Mouse (Mus musculus) kidney, embryonic 16.5 days (tissue): ENCODE results near the gene Imp3. TPM values are rescaled to one million over a fixed set of nuclear protein-coding genes. Genes with fewer than 3 reads are reported as not detected.
"Not testable (repeated sequence)": the region's sequence is repeated elsewhere in the genome, so short reads cannot be mapped to it uniquely, and the experiment has no call there.

Experiments used
- ATAC-seq: fragments of 200-750 bp; cut with Nextera tagmentation; 2 replicates; pipeline ENCODE4 v1.8.0; 2017; ENCODE audit warnings: moderate TSS enrichment; ENCODE audit not compliant: low FRiP score, low TSS enrichment
- H3K27ac ChIP-seq: fragments of 300-500 bp; sonication (generic); 2 replicates; pipeline ENCODE4 v1.5.1; 2014; ENCODE audit warnings: low read length
- H3K27me3 ChIP-seq: fragments of 300-500 bp; sonication (generic); 2 replicates; pipeline ENCODE4 v1.6.1; 2014; ENCODE audit warnings: low read length, control low read depth, mixed read lengths; ENCODE audit not compliant: insufficient read depth
- H3K36me3 ChIP-seq: fragments of 300-500 bp; sonication (generic); 2 replicates; pipeline ENCODE4 v1.6.1; 2014; ENCODE audit warnings: low read length, control low read depth, mixed read lengths; ENCODE audit not compliant: insufficient read depth
- H3K4me1 ChIP-seq: fragments of 300-500 bp; sonication (generic); 2 replicates; pipeline ENCODE4 v1.6.1; 2014; ENCODE audit warnings: low read length, control low read depth, mixed read lengths; ENCODE audit not compliant: insufficient read depth
- H3K4me2 ChIP-seq: fragments of 300-500 bp; sonication (generic); replicated peaks from 2 replicates; pipeline ENCODE4 v1.6.1; 2014; ENCODE audit warnings: low read depth, low read length
- H3K4me3 ChIP-seq: fragments of 300-500 bp; sonication (generic); 2 replicates; pipeline ENCODE4 v1.5.1; 2014; ENCODE audit warnings: mild to moderate bottlenecking, low read length
- H3K9ac ChIP-seq: fragments of 300-500 bp; sonication (generic); replicated peaks from 2 replicates; pipeline ENCODE4 v1.6.1; 2014; ENCODE audit warnings: low read length
- H3K9me3 ChIP-seq: fragments of 300-500 bp; sonication (generic); 2 replicates; pipeline ENCODE4 v1.6.1; 2016; ENCODE audit warnings: low read length, control low read depth
- WGBS: fragments of 180-500 bp; shearing (Covaris S2); extraction: QIAGEN DNeasy Blood & Tissue Kit; methylation state at CpG from one replicate; pipeline ENCODE4 v1.1.7; 2014; 5-methylcytosine and 5-hydroxymethylcytosine counted together
- polyA plus RNA-seq: library from polyadenylated mRNA; unstranded; fragments of >200 nt; fragmentation: Nextera tagmentation; extraction: Ambion mirVana; gene quantifications from 2 replicates; pipeline ENCODE4 v1.2.1, GENCODE M21; 2015

Gene Imp3
- polyA plus RNA-seq, 1 experiment from 2014 or later: 89.7 TPM

DNA sequence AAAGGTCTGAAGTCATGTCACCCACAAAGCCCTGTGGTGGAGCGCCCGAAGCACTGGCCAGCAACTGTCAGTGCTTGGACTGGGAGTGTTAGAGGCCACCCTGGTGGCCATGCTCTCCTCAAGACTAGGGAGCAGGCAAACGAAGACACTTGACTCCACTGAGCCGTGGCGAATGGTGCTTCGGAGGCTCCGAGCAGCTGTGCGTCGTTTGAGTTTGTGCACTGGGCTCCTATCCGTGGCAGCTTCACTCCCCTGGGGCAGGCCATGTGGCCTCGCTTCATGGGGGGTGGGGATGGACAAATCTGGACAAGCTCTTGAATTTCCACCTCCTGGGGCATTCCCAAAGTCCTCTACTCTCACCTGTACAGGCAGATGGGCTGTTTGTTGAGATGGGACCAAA lies 37.9 kb upstream of the Imp3 start:
- Histone ChIP-seq H3K4me3 (no peak overlapping the region), H3K27me3 (no peaks in the 10 kb centered on the region), H3K4me1 (peaks cover 20% of the 10 kb centered on the region), H3K27ac (no peak overlapping the region), H3K9me3 (no peaks in the 10 kb centered on the region), H3K4me2 (no peak overlapping the region), H3K9ac (no peak overlapping the region), H3K36me3 (no peaks in the 10 kb centered on the region)
- 51% methylated on average over 11 of the region's 11 CpGs for WGBS
- peak; percentile 57 for ATAC-seq

DNA sequence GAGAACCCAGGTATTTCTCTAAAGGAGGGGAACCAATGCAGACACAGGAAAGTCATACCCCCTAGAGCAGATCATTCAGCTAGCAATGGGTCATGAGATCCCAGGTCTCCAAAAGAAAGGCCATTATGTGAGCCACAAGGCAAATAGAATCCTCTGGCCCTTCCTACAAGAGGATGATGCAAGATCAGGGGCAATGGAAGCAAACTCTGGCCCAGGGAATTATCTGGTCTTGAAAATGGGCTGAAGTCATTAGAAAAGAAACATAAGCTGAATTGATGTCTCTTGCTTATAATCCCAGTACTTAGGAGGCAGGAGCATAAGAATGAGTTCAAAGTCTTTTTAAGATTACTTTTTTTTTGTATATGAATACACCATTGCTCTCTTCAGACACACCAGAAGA lies 37.2 kb upstream of the Imp3 start:
- Histone ChIP-seq H3K36me3 (no peaks in the 10 kb centered on the region), H3K27ac (no peak overlapping the region), H3K9ac (no peak overlapping the region), H3K4me3 (no peak overlapping the region), H3K4me1 (peaks cover 18% of the 10 kb centered on the region), H3K4me2 (no peak overlapping the region), H3K27me3 (no peaks in the 10 kb centered on the region), H3K9me3 (no peaks in the 10 kb centered on the region)
- ATAC-seq: no peak

DNA sequence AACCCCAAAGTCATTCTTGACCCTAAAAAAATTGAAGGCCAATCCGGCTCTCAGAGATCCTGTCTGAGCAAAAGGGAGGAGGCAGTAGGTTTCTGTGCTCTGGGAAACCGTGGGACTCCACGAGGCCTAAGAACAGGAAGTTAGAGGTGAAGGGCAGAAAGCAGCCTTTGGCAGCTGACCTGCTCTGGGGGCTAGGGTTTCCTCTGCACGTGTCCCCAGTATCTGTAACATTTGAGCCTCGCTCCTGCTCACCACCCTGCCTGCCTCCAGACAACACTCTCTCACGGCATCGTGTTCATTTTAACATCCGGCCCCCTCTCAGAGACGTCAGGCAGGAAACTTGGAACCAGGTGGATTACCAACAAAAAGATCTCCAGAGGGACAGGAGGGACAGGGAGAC lies 36.7 kb upstream of the Imp3 start:
- no peak for ATAC-seq
- H3K27ac ChIP-seq: no peak overlapping the region
- H3K9me3 ChIP-seq: no peaks in the 10 kb centered on the region

DNA sequence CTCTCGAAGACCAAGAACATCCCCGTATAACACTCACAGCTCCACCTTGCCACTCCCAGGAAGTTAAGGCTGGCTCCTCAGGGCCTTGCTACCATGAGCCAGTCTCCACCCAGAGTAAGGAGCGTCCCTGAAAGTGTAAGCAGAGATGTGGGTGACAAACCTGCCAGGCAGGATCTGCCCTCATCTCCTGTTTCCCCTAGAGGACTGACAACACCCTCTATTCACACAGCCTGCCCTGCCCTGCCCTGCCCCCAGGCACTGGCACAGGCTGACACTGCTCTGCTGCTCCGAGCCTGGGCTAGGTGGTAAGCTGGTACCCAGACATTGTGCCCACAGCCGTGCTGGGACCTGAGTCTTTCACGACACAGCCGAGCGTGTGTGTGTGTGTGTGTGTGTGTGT lies 36.1 kb upstream of the Imp3 start:
- H3K27me3 ChIP-seq: no peaks in the 10 kb centered on the region
- WGBS: 57% methylated on average over 8 of the region's 8 CpGs
- H3K4me1 ChIP-seq: peaks cover 18% of the 10 kb centered on the region
- H3K4me3 ChIP-seq: no peak overlapping the region
- H3K9me3 ChIP-seq: no peaks in the 10 kb centered on the region
- H3K36me3 ChIP-seq: no peaks in the 10 kb centered on the region
- H3K4me2 ChIP-seq: no peak overlapping the region
- no peak for ATAC-seq
- no peak overlapping the region for H3K9ac ChIP-seq
- no peak overlapping the region for H3K27ac ChIP-seq

More for the DNA sequence above, 36.7 kb upstream of the Imp3 start:
- H3K27me3 ChIP-seq: no peaks in the 10 kb centered on the region
- no peaks in the 10 kb centered on the region for H3K36me3 ChIP-seq
- no peak overlapping the region for H3K4me3 ChIP-seq
- no peak overlapping the region for H3K4me2 ChIP-seq
- 7% methylated on average over 9 of the region's 9 CpGs for WGBS
- H3K4me1 ChIP-seq: peaks cover 18% of the 10 kb centered on the region
- no peak overlapping the region for H3K9ac ChIP-seq

GRCm38 (mm10) chr9:56903662-56904061 lies 33.6 kb upstream of the Imp3 start:
- Histone ChIP-seq H3K4me2 (no peak overlapping the region), H3K27me3 (no peaks in the 10 kb centered on the region), H3K27ac (no peak overlapping the region), H3K9ac (no peak overlapping the region), H3K4me3 (no peak overlapping the region), H3K4me1 (peaks cover 18% of the 10 kb centered on the region), H3K36me3 (no peaks in the 10 kb centered on the region), H3K9me3 (no peaks in the 10 kb centered on the region)
- 85% methylated on average over 3 of the region's 3 CpGs for WGBS
- no peak for ATAC-seq

DNA sequence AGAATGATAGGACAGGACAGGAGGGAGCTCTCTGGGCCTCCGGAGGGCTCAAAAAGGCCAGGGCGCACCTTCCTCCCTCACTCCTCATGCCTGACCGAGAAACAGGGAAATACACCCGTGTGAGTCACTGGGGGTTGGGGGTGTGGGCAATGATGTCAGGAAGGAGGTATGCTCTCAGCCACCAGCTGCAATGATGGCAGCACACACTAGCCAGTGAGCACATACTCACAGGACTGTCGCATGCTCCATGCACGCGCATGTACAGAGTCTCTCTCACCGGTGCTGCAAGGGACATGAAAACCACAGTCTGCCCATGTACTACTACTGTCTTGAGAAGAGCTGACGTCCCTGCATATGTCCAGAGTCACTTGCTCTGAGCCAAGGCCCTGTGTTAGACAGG lies 29.7 kb upstream of the Imp3 start:
- Histone ChIP-seq H3K27ac (no peak overlapping the region), H3K4me1 (no peaks in the 10 kb centered on the region), H3K9me3 (no peaks in the 10 kb centered on the region), H3K27me3 (no peaks in the 10 kb centered on the region), H3K4me3 (no peak overlapping the region), H3K9ac (no peak overlapping the region), H3K36me3 (no peaks in the 10 kb centered on the region), H3K4me2 (no peak overlapping the region)
- no peak for ATAC-seq
- 79% methylated on average over 9 of the region's 9 CpGs for WGBS

GRCm38 (mm10) chr9:56909991-56910390 lies 27.3 kb upstream of the Imp3 start:
- not testable (repeated sequence) for H3K9ac ChIP-seq, H3K4me3 ChIP-seq, H3K9me3 ChIP-seq, H3K4me2 ChIP-seq, ATAC-seq, H3K36me3 ChIP-seq, H3K27ac ChIP-seq, H3K27me3 ChIP-seq, H3K4me1 ChIP-seq
- 46% methylated on average over 4 of the region's 4 CpGs for WGBS

DNA sequence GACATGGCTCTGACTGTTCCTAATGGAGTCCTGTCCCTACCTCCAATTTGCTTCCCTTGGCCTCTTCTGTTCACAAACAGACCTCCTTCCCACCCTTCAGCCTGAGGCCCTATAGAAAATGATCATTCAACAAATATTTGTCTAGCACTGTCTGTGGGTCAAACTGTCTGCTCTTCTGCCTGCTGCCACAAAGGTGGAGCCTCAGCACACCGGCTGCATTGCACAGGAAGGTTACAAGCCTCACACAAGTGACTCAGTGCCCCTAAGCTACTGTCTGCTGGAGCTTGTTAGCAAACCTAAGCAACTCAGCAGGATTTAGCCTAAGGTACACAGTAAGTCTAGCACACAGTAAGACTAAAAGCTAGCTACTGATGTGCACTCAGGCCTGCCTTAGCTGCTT lies 26.3 kb upstream of the Imp3 start:
- Histone ChIP-seq H3K36me3 (peaks cover 7% of the 10 kb centered on the region; the same call in 1 of the 2 replicates), H3K9ac (no peak overlapping the region), H3K4me1 (no peaks in the 10 kb centered on the region), H3K4me3 (no peak overlapping the region), H3K4me2 (no peak overlapping the region), H3K27me3 (no peaks in the 10 kb centered on the region), H3K27ac (no peak overlapping the region), H3K9me3 (no peaks in the 10 kb centered on the region)
- no peak for ATAC-seq
- WGBS: 58% methylated on average over 1 of the region's 1 CpGs

DNA sequence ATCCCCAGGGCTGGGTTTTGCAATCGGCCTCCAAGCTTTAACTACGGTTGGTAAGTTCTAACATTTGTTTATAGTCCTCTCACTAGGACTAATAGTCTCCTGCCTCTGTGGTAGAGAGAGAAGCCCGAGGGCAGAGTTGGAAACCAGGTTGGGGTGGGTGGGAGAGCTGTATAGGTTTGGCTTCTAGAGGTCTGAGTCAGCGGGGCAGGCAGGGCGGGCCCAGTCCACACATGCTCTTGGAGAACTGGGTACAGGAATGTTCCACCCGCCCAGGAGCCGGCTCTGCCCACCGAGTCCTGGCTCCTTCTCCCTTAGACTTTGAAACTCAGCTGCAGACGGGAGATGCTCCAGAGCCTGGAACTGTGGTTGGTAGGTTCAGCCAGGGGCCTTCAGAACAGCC lies 23.3 kb upstream of the Imp3 start:
- 80% methylated on average over 9 of the region's 9 CpGs for WGBS
- Histone ChIP-seq H3K9ac (no peak overlapping the region), H3K36me3 (peaks cover 33% of the 10 kb centered on the region), H3K27ac (no peak overlapping the region), H3K9me3 (no peaks in the 10 kb centered on the region), H3K4me1 (no peaks in the 10 kb centered on the region), H3K27me3 (no peaks in the 10 kb centered on the region), H3K4me2 (no peak overlapping the region), H3K4me3 (no peak overlapping the region)
- ATAC-seq: no peak

- peaks cover 36% of the 10 kb centered on the region for H3K36me3 ChIP-seq
- H3K4me1 ChIP-seq: no peaks in the 10 kb centered on the region
- WGBS: 88% methylated on average over 1 of the region's 1 CpGs
- H3K27me3 ChIP-seq: no peaks in the 10 kb centered on the region
- no peak overlapping the region for H3K4me3 ChIP-seq
- no peaks in the 10 kb centered on the region for H3K9me3 ChIP-seq
- no peak overlapping the region for H3K9ac ChIP-seq
- no peak overlapping the region for H3K27ac ChIP-seq
- no peak overlapping the region for H3K4me2 ChIP-seq
- ATAC-seq: no peak
Observed at GRCm38 (mm10) chr9:56915116-56915515, 22.2 kb upstream of the Imp3 start.
